ENCODE assay signal across 9 mouse cellular contexts in the genomic region with DNA sequence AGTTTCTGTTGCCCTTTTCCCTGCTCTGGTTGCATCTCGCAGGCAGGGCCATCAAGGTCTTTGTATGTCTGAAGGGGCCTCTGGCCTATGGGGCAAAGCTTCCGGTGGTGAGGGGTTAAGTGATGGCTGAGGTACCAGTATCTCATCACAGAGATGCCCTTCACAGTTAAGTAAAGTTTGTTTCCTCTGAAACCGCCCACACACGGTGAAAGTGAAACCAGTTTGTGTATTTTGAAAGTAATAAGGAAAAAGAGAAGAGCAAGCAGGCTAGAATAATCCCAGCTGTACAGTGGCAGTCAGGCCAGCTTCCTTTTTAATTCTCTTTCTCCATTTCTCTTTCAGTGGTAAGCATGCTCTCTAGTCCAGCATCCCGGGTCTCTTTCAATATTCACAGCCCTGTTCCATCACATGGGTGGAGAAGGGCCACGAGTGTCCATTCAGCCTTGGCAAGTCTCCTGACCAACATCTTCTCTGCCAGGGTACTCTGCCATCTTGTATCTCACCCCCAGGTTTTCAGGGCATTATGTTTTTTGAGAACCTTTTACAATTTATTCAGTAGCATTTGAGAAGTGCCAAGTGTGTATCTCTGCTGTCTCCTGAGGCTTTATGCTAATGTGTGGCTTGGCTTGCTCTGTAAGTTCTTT. TPM values are rescaled to one million over a fixed set of nuclear protein-coding genes. Genes with fewer than 3 reads are reported as not detected.
DNase-seq lines count a peak whose midpoint lies in the region; ATAC-seq and TF ChIP-seq lines count a peak whose summit lies in the region.
"Had no signal": no experiment of that assay in that cellular context is flagged by ENCODE, and none has a peak within 500 bp of the region (broad histone marks: within the 10 kb centered on the region; RNA-seq: fewer than 3 reads in every experiment).

No protein-coding gene starts in this region.

- dilution Hi-C loops in CH12.LX (cut with MboI; ENCODE audit: extremely low pct_ligation_motif_present, extremely low pct_unique_long_range_greater_than_20kb, low sequenced_read_pairs): no loop called here

- H3K9ac ChIP-seq in CH12.LX (ENCODE audit: insufficient read depth, low read depth): peak overlapping the region; percentile 6; the same call in 1 of the 2 replicates
- no peak overlapping the region for H3K9ac ChIP-seq in liver, embryonic 14.5 days (replicated peaks)
- no peak overlapping the region for H3K9ac ChIP-seq in midbrain, embryonic 16.5 days (ENCODE audit: low read depth, low read length)

- no peaks in the 10 kb centered on the region for H3K79me2 ChIP-seq in CH12.LX (replicated peaks; ENCODE audit: control insufficient read depth, extremely low read depth, insufficient read depth, poor library complexity, severe bottlenecking)

- peaks cover 6 to 32% of the 10 kb centered on the region in 2 experiments for H3K4me1 ChIP-seq in CH12.LX (ENCODE audit: control insufficient read depth in 1 of 2, insufficient read depth in 2 of 2)
- H3K4me1 ChIP-seq in liver, embryonic 14.5 days (replicated peaks; ENCODE audit: control insufficient read depth in 2 of 2, insufficient read depth in 2 of 2, low read length in 1 of 2): peaks cover 0 to 10% of the 10 kb centered on the region in 2 experiments
- H3K4me1 ChIP-seq in small intestine, adult 2 months (ENCODE audit: control insufficient read depth, insufficient read depth, insufficient read length, low read length): peaks cover 32% of the 10 kb centered on the region; the same call in 1 of the 2 replicates
- no peaks in the 10 kb centered on the region for H3K4me1 ChIP-seq in midbrain, embryonic 16.5 days (ENCODE audit: control insufficient read depth, insufficient read depth, low read length)

- ATAC-seq in liver, embryonic 14.5 days (ENCODE audit: insufficient read depth): no peak
- no peak for ATAC-seq in midbrain, embryonic 16.5 days

- peak overlapping the region; percentile 80 for H3K4me2 ChIP-seq in CH12.LX (ENCODE audit: insufficient read depth, low read depth, poor library complexity, severe bottlenecking)
- H3K4me2 ChIP-seq in liver, embryonic 14.5 days (ENCODE audit: low read depth): 0 out of 2 replicates have a peak overlapping the region, but pooled peaks have one; percentile 15
- no peak overlapping the region for H3K4me2 ChIP-seq in midbrain, embryonic 16.5 days (ENCODE audit: low read length)

- no peak for DNase-seq in gastrocnemius, adult 2 months
- no peak for DNase-seq in gastrocnemius, postnatal 10 days
- DNase-seq in CH12.LX (ENCODE audit: extremely low read depth): peak; percentile 82
- DNase-seq in liver, embryonic 14.5 days (ENCODE audit: low read depth in 3 of 3, low spot score in 3 of 3): no peak
- no peak for DNase-seq in cerebellum, postnatal 36 days
- DNase-seq in frontal cortex, postnatal 10 days (ENCODE audit: low spot score in 2 of 2): no peak

- H3K36me3 ChIP-seq in CH12.LX (replicated peaks in 1 of 2; ENCODE audit: control insufficient read depth in 1 of 2, insufficient read depth in 1 of 2, low read length in 1 of 2): no peaks in the 10 kb centered on the region
- no peaks in the 10 kb centered on the region for H3K36me3 ChIP-seq in liver, embryonic 14.5 days (replicated peaks; ENCODE audit: control insufficient read depth, insufficient read depth, low read depth)
- no peaks in the 10 kb centered on the region for H3K36me3 ChIP-seq in small intestine, adult 2 months (ENCODE audit: control insufficient read depth, insufficient read depth, low read length)
- H3K36me3 ChIP-seq in midbrain, embryonic 16.5 days (ENCODE audit: control insufficient read depth, insufficient read depth, low read length): no peaks in the 10 kb centered on the region

- H3K4me3 ChIP-seq in gastrocnemius, adult 2 months: peak overlapping the region; percentile 35
- H3K4me3 ChIP-seq in CH12.LX (replicated peaks in 1 of 3; ENCODE audit: low read depth in 2 of 3, low read length in 2 of 3, poor library complexity in 1 of 3): peak overlapping the region; percentile 2 to 29 (median 4)
- no peak overlapping the region for H3K4me3 ChIP-seq in liver, embryonic 14.5 days (ENCODE audit: insufficient read depth in 1 of 2, low read depth in 2 of 2, low read length in 2 of 2)
- H3K4me3 ChIP-seq in small intestine, adult 2 months (ENCODE audit: low read depth, low read length): no peak overlapping the region
- no peak overlapping the region for H3K4me3 ChIP-seq in midbrain, embryonic 16.5 days (ENCODE audit: low read depth, low read length)

- no peak; the same call in 1 of the 2 replicates for TF ChIP-seq RAD21 in CH12.LX (IDR thresholded peaks at IDR 0.05; ENCODE audit: low read depth, low read length)

- TF ChIP-seq EP300 in CH12.LX (IDR thresholded peaks at IDR 0.05; ENCODE audit: low read length): peak; percentile 85
- no peak for TF ChIP-seq EP300 in liver, embryonic 14.5 days (IDR thresholded peaks at IDR 0.05; ENCODE audit: low read depth)

- TF ChIP-seq CTCF in gastrocnemius, adult 2 months (IDR thresholded peaks at IDR 0.05): no peak
- TF ChIP-seq CTCF in CH12.LX (conservative IDR thresholded peaks at IDR 0.05 in 1 of 2, IDR thresholded peaks at IDR 0.05 in 1 of 2; ENCODE audit: low read depth in 2 of 2, low read length in 2 of 2): no peak
- TF ChIP-seq CTCF in liver, embryonic 14.5 days (IDR thresholded peaks at IDR 0.05; ENCODE audit: low read depth): no peak
- TF ChIP-seq CTCF in small intestine, adult 2 months (IDR thresholded peaks at IDR 0.05; ENCODE audit: extremely low read depth, insufficient read length, insufficient replicate concordance, low read depth, low read length): no peak

- no peaks in the 10 kb centered on the region for H3K9me3 ChIP-seq in CH12.LX (replicated peaks; ENCODE audit: low read length)
- H3K9me3 ChIP-seq in liver, embryonic 14.5 days (ENCODE audit: control insufficient read depth, low read length): no peaks in the 10 kb centered on the region
- H3K9me3 ChIP-seq in midbrain, embryonic 16.5 days (replicated peaks; ENCODE audit: control insufficient read depth, low read length, poor library complexity, severe bottlenecking): no peaks in the 10 kb centered on the region

- no peaks in the 10 kb centered on the region for H3K27me3 ChIP-seq in CH12.LX (replicated peaks)
- no peaks in the 10 kb centered on the region for H3K27me3 ChIP-seq in liver, embryonic 14.5 days (ENCODE audit: control insufficient read depth, insufficient read depth, low read length)
- H3K27me3 ChIP-seq in small intestine, adult 2 months (ENCODE audit: control insufficient read depth, insufficient read depth, low read length): no peaks in the 10 kb centered on the region
- no peaks in the 10 kb centered on the region for H3K27me3 ChIP-seq in midbrain, embryonic 16.5 days (ENCODE audit: control insufficient read depth, insufficient read depth, low read depth, low read length)

- TF ChIP-seq POLR2A in CH12.LX (IDR thresholded peaks at IDR 0.05; ENCODE audit: low read depth, low read length): no peak
- TF ChIP-seq POLR2A in small intestine, adult 2 months (IDR thresholded peaks at IDR 0.05; ENCODE audit: low read depth, low read length): no peak

- in situ Hi-C loops in CH12.LX (cut with MboI; ENCODE audit: low pct_ligation_motif_present, low pct_unique_long_range_greater_than_20kb, low sequenced_read_pairs): loop anchor here (5.0 kb wide), 1 partner anchor 39 kb away; no protein-coding TSS in a partner anchor

- intact Hi-C loops in gastrocnemius, adult 2 months (cut with DNase I): no loop called here

- 35% methylated on average over 6 of the region's 6 CpGs for WGBS in liver, embryonic 14.5 days (ENCODE audit: insufficient replicate concordance)
- WGBS in small intestine, adult 2 months: 7% methylated on average over 6 of the region's 6 CpGs
- 82% methylated on average over 6 of the region's 6 CpGs for WGBS in midbrain, embryonic 16.5 days

- H3K27ac ChIP-seq in gastrocnemius, adult 2 months: peak overlapping the region; percentile 71
- no peak overlapping the region for H3K27ac ChIP-seq in CH12.LX (ENCODE audit: insufficient read depth, low read depth)
- H3K27ac ChIP-seq in liver, embryonic 14.5 days: no peak overlapping the region
- H3K27ac ChIP-seq in small intestine, adult 2 months (ENCODE audit: insufficient read depth, low read depth, low read length): peak overlapping the region; percentile 83
- no peak overlapping the region for H3K27ac ChIP-seq in midbrain, embryonic 16.5 days (ENCODE audit: low read length)

RNA-seq across cellular contexts. Expression of a gene that starts 2.0 kb away (rescaled TPM):
- total RNA-seq in gastrocnemius, adult 2 months (2021): not detected
- under 1 TPM in 1 of 2 experiments, not detected in 1; 0.14 TPM for total RNA-seq in gastrocnemius, postnatal 10 days (2021)
- total RNA-seq in CH12.LX (2012; rRNA removed): 0.08 TPM in 1 of 2 replicates, not detected in the other
- total RNA-seq in CH12.LX (2014; rRNA removed): not detected in 2 replicates
- polyA plus RNA-seq in CH12.LX (2012; ENCODE audit: insufficient read length, low read depth): not detected in 2 replicates
- 1.0 and 1.3 TPM in 2 replicates for polyA plus RNA-seq in liver, embryonic 14.5 days (2012; rRNA removed)
- 0.61 and 1.0 TPM in 2 replicates for polyA plus RNA-seq in liver, embryonic 14.5 days (2014; fragmentation: Nextera tagmentation; extraction: Ambion mirVana)
- polyA plus RNA-seq in small intestine, adult 2 months (2012; rRNA removed): 1.4 and 4.1 TPM in 2 replicates
- polyA plus RNA-seq in midbrain, embryonic 16.5 days (2015; fragmentation: Nextera tagmentation; extraction: Ambion mirVana): not detected in 2 replicates

RNA-seq across cellular contexts. Expression of a gene that starts 19.6 kb away (rescaled TPM):
- not detected for total RNA-seq in gastrocnemius, adult 2 months (2021)
- total RNA-seq in gastrocnemius, postnatal 10 days (2021): not detected
- total RNA-seq in CH12.LX (2012; rRNA removed) (not detected in 2 replicates), CH12.LX (2014; rRNA removed) (not detected in 2 replicates)
- polyA plus RNA-seq in CH12.LX (2012; ENCODE audit: insufficient read length, low read depth): not detected in 2 replicates
- 0.05 and 0.08 TPM in 2 replicates for polyA plus RNA-seq in liver, embryonic 14.5 days (2012; rRNA removed)
- 0.04 TPM in 1 of 2 replicates, not detected in the other for polyA plus RNA-seq in liver, embryonic 14.5 days (2014; fragmentation: Nextera tagmentation; extraction: Ambion mirVana)
- polyA plus RNA-seq in small intestine, adult 2 months (2012; rRNA removed): 152 and 325 TPM in 2 replicates
- not detected in 2 replicates for polyA plus RNA-seq in midbrain, embryonic 16.5 days (2015; fragmentation: Nextera tagmentation; extraction: Ambion mirVana)
- polyA plus RNA-seq: limb, embryonic 14.5 days had no signal

RNA-seq across cellular contexts. Expression of a gene that starts 35.5 kb away (rescaled TPM):
- total RNA-seq in gastrocnemius, adult 2 months (2021): not detected
- not detected for total RNA-seq in gastrocnemius, postnatal 10 days (2021)
- total RNA-seq in CH12.LX (2012; rRNA removed): 0.64 and 0.92 TPM in 2 replicates
- 1.4 and 1.5 TPM in 2 replicates for total RNA-seq in CH12.LX (2014; rRNA removed)
- 2.3 and 2.4 TPM in 2 replicates for polyA plus RNA-seq in CH12.LX (2012; ENCODE audit: insufficient read length, low read depth)
- polyA plus RNA-seq in liver, embryonic 14.5 days (2012; rRNA removed): 0.08 and 0.10 TPM in 2 replicates
- polyA plus RNA-seq in liver, embryonic 14.5 days (2014; fragmentation: Nextera tagmentation; extraction: Ambion mirVana): not detected in 2 replicates
- 0.05 TPM in 1 of 2 replicates, not detected in the other for polyA plus RNA-seq in small intestine, adult 2 months (2012; rRNA removed)
- not detected in 2 replicates for polyA plus RNA-seq in midbrain, embryonic 16.5 days (2015; fragmentation: Nextera tagmentation; extraction: Ambion mirVana)

RNA-seq across cellular contexts. Expression of a gene that starts 43.8 kb away (rescaled TPM):
- total RNA-seq in gastrocnemius, adult 2 months (2021): not detected
- not detected for total RNA-seq in gastrocnemius, postnatal 10 days (2021)
- total RNA-seq in CH12.LX (2012; rRNA removed) (0.84 and 2.7 TPM in 2 replicates), CH12.LX (2014; rRNA removed) (0.51 and 0.82 TPM in 2 replicates)
- polyA plus RNA-seq in CH12.LX (2012; ENCODE audit: insufficient read length, low read depth): 0.67 and 1.0 TPM in 2 replicates
- polyA plus RNA-seq in liver, embryonic 14.5 days (2012; rRNA removed): 0.37 and 0.54 TPM in 2 replicates
- 0.56 and 0.57 TPM in 2 replicates for polyA plus RNA-seq in liver, embryonic 14.5 days (2014; fragmentation: Nextera tagmentation; extraction: Ambion mirVana)
- 41.0 and 57.7 TPM in 2 replicates for polyA plus RNA-seq in small intestine, adult 2 months (2012; rRNA removed)
- polyA plus RNA-seq in midbrain, embryonic 16.5 days (2015; fragmentation: Nextera tagmentation; extraction: Ambion mirVana): not detected in 2 replicates

Comparison
In these comparisons a context has a peak if more than half of its experiments do, and no peak if none do; other contexts are left out.
1. H3K27ac ChIP-seq: peak in gastrocnemius, adult 2 months (single experiment) and small intestine, adult 2 months (single experiment); none in CH12.LX (single experiment), liver, embryonic 14.5 days (single experiment) and midbrain, embryonic 16.5 days (single experiment).
2. H3K4me3 ChIP-seq: peak in gastrocnemius, adult 2 months (single experiment) and CH12.LX (3 of 3); none in liver, embryonic 14.5 days (0 of 2), small intestine, adult 2 months (single experiment) and midbrain, embryonic 16.5 days (single experiment).
3. RNA of a gene that starts 19.6 kb away (polyA plus RNA-seq): 152 to 325 TPM in small intestine, adult 2 months; 0.04 to 0.08 TPM in liver, embryonic 14.5 days, not detected in CH12.LX and not detected in midbrain, embryonic 16.5 days; every median in the first group is over 100 times any median in the second.